In genomic region chr1:43465957-43466624, GRCm38 (mm10) we compare ENCODE assay signal across 15 mouse cellular contexts. TPM values are rescaled to one million over a fixed set of nuclear protein-coding genes. Genes with fewer than 3 reads are reported as not detected.
DNase-seq lines count a peak whose midpoint lies in the region; ATAC-seq and TF ChIP-seq lines count a peak whose summit lies in the region.
"Had no signal": no experiment of that assay in that cellular context is flagged by ENCODE, and none has a peak within 500 bp of the region (broad histone marks: within the 10 kb centered on the region; RNA-seq: fewer than 3 reads in every experiment).

No protein-coding gene starts in this region.

- WGBS in forebrain, postnatal 0 days = 82% methylated on average over 9 of the region's 9 CpGs
- WGBS in forebrain, embryonic 16.5 days = 86% methylated on average over 9 of the region's 9 CpGs
- WGBS in neural tube, embryonic 13.5 days = 82% methylated on average over 9 of the region's 9 CpGs
- 62% methylated on average over 9 of the region's 9 CpGs for WGBS in stomach, postnatal 0 days

- no peaks in the 10 kb centered on the region for H3K9me3 ChIP-seq in forebrain, postnatal 0 days (ENCODE audit: low read length)
- H3K9me3 ChIP-seq in forebrain, embryonic 16.5 days (ENCODE audit: control insufficient read depth, low read length) = no peaks in the 10 kb centered on the region
- H3K9me3 ChIP-seq in neural tube, embryonic 13.5 days = no peaks in the 10 kb centered on the region
- no peaks in the 10 kb centered on the region for H3K9me3 ChIP-seq in stomach, postnatal 0 days (ENCODE audit: control insufficient read depth, low read length)
- H3K9me3 ChIP-seq: forebrain, embryonic 13.5 days; hindbrain, embryonic 15.5 days; limb, embryonic 15.5 days had no signal

- H3K27me3 ChIP-seq in forebrain, postnatal 0 days (ENCODE audit: insufficient read depth, low read length) = no peaks in the 10 kb centered on the region
- H3K27me3 ChIP-seq in forebrain, embryonic 16.5 days (replicated peaks; ENCODE audit: control insufficient read depth, insufficient read depth, low read length) = no peaks in the 10 kb centered on the region
- no peaks in the 10 kb centered on the region for H3K27me3 ChIP-seq in neural tube, embryonic 13.5 days
- no peaks in the 10 kb centered on the region for H3K27me3 ChIP-seq in stomach, postnatal 0 days (ENCODE audit: control insufficient read depth, insufficient read depth, low read length)
- H3K27me3 ChIP-seq: forebrain, embryonic 13.5 days; hindbrain, embryonic 15.5 days; limb, embryonic 15.5 days had no signal

- H3K4me3 ChIP-seq in forebrain, postnatal 0 days (ENCODE audit: low read depth, low read length) = no peak overlapping the region
- no peak overlapping the region for H3K4me3 ChIP-seq in forebrain, embryonic 16.5 days (replicated peaks; ENCODE audit: low read length)
- no peak overlapping the region for H3K4me3 ChIP-seq in neural tube, embryonic 13.5 days
- H3K4me3 ChIP-seq in stomach, postnatal 0 days (ENCODE audit: low read depth, low read length) = no peak overlapping the region
- H3K4me3 ChIP-seq: forebrain, embryonic 13.5 days; hindbrain, embryonic 15.5 days; limb, embryonic 15.5 days had no signal

- no peak overlapping the region for H3K27ac ChIP-seq in forebrain, postnatal 0 days (ENCODE audit: low read depth, low read length)
- no peak overlapping the region for H3K27ac ChIP-seq in forebrain, embryonic 16.5 days (ENCODE audit: low read length)
- no peak overlapping the region for H3K27ac ChIP-seq in neural tube, embryonic 13.5 days (replicated peaks)
- 0 out of 2 replicates have a peak overlapping the region, but pooled peaks have one; percentile 25 for H3K27ac ChIP-seq in stomach, postnatal 0 days (replicated peaks)
- H3K27ac ChIP-seq: forebrain, embryonic 13.5 days; hindbrain, embryonic 15.5 days; limb, embryonic 15.5 days had no signal

- peaks cover 4% of the 10 kb centered on the region; the same call in 1 of the 2 replicates for H3K4me1 ChIP-seq in forebrain, postnatal 0 days (ENCODE audit: insufficient read depth)
- peaks cover 31% of the 10 kb centered on the region for H3K4me1 ChIP-seq in forebrain, embryonic 16.5 days (replicated peaks; ENCODE audit: control insufficient read depth, insufficient read depth, low read length)
- peaks cover 48% of the 10 kb centered on the region for H3K4me1 ChIP-seq in neural tube, embryonic 13.5 days (replicated peaks)
- peaks cover 20% of the 10 kb centered on the region for H3K4me1 ChIP-seq in stomach, postnatal 0 days (replicated peaks; ENCODE audit: control insufficient read depth, insufficient read depth)

- no peak for TF ChIP-seq EP300 in stomach, postnatal 0 days (optimal IDR thresholded peaks at IDR 0.05)

- H3K36me3 ChIP-seq in forebrain, postnatal 0 days (ENCODE audit: insufficient read depth) = no peaks in the 10 kb centered on the region
- H3K36me3 ChIP-seq in forebrain, embryonic 16.5 days (ENCODE audit: control insufficient read depth, insufficient read depth) = no peaks in the 10 kb centered on the region
- no peaks in the 10 kb centered on the region for H3K36me3 ChIP-seq in neural tube, embryonic 13.5 days
- H3K36me3 ChIP-seq in stomach, postnatal 0 days (ENCODE audit: control insufficient read depth, insufficient read depth, low read length) = no peaks in the 10 kb centered on the region
- H3K36me3 ChIP-seq: hindbrain, embryonic 15.5 days; limb, embryonic 15.5 days had no signal

- 0 out of 2 replicates have a peak, but pooled peaks have one; percentile 14 for ATAC-seq in forebrain, postnatal 0 days
- no peak for ATAC-seq in forebrain, embryonic 16.5 days
- ATAC-seq in neural tube, embryonic 13.5 days (ENCODE audit: low read depth) = 0 out of 2 replicates have a peak, but pooled peaks have one; percentile 30
- peak; percentile 48 for ATAC-seq in inflammation-experienced regulatory T-cells, adult 6 months
- peak; percentile 42 for ATAC-seq in stomach, postnatal 0 days (ENCODE audit: low FRiP score, low TSS enrichment)
- ATAC-seq: forebrain, embryonic 13.5 days had no signal

- H3K4me2 ChIP-seq in forebrain, postnatal 0 days (ENCODE audit: low read depth) = no peak overlapping the region
- no peak overlapping the region for H3K4me2 ChIP-seq in forebrain, embryonic 16.5 days (ENCODE audit: low read length)
- H3K4me2 ChIP-seq in neural tube, embryonic 13.5 days = no peak overlapping the region
- H3K4me2 ChIP-seq in stomach, postnatal 0 days (replicated peaks; ENCODE audit: low read depth) = no peak overlapping the region
- H3K4me2 ChIP-seq: forebrain, embryonic 13.5 days; hindbrain, embryonic 15.5 days; limb, embryonic 15.5 days had no signal

- DNase-seq in forebrain, postnatal 0 days = no peak
- DNase-seq in neural tube, embryonic 10.5 days (ENCODE audit: extremely low spot score, low spot score) = no peak
- peak; percentile 54 for DNase-seq in stomach, postnatal 0 days (ENCODE audit: low spot score)
- DNase-seq in kidney, postnatal 10 days = no peak
- no peak for DNase-seq in heart, postnatal 4 days
- DNase-seq: adrenal gland, postnatal 10 days; cerebellum, adult 8-10 months; heart, postnatal 10 days; lung, adult 2 months had no signal

- TF ChIP-seq CTCF in forebrain, postnatal 0 days (IDR thresholded peaks at IDR 0.05; ENCODE audit: low read depth) = no peak
- TF ChIP-seq CTCF in stomach, postnatal 0 days (IDR thresholded peaks at IDR 0.05; ENCODE audit: low read depth) = no peak

- H3K9ac ChIP-seq in forebrain, postnatal 0 days = no peak overlapping the region
- H3K9ac ChIP-seq in forebrain, embryonic 16.5 days (replicated peaks; ENCODE audit: low read depth, low read length) = no peak overlapping the region
- no peak overlapping the region for H3K9ac ChIP-seq in neural tube, embryonic 13.5 days
- no peak overlapping the region for H3K9ac ChIP-seq in stomach, postnatal 0 days (ENCODE audit: low read length)
- H3K9ac ChIP-seq: forebrain, embryonic 13.5 days; hindbrain, embryonic 15.5 days; limb, embryonic 15.5 days had no signal

RNA-seq across cellular contexts. Expression of gene Nck2, which starts 21.7 kb away (rescaled TPM):
- total RNA-seq in forebrain, postnatal 0 days (2014; rRNA removed) = 79.2 and 84.2 TPM in 2 replicates
- polyA plus RNA-seq in forebrain, postnatal 0 days (2015; fragmentation: Nextera tagmentation; extraction: Ambion mirVana) = 40.3 and 43.8 TPM in 2 replicates
- polyA plus RNA-seq in forebrain, embryonic 16.5 days (2015; fragmentation: Nextera tagmentation; extraction: Ambion mirVana) = 53.4 and 58.3 TPM in 2 replicates
- 33.9 and 39.9 TPM in 2 replicates for polyA plus RNA-seq in neural tube, embryonic 13.5 days (2015; fragmentation: Nextera tagmentation; extraction: Ambion mirVana)
- polyA plus RNA-seq in inflammation-experienced regulatory T-cells, adult 6 months (2017; shearing (Covaris generic)) = 10 to 100 TPM; 14.9 to 24.1 (median 18.7) TPM
- polyA plus RNA-seq in stomach, postnatal 0 days (2015; fragmentation: Nextera tagmentation; extraction: Ambion mirVana) = 41.4 and 41.7 TPM in 2 replicates
- 10 to 100 TPM; 34.0 to 38.3 TPM for total RNA-seq in heart, postnatal 4 days (2021)
